Mouse (Mus musculus) Patski (cell line): ENCODE measurements around the gene Evc2. TPM values are rescaled to one million over a fixed set of nuclear protein-coding genes. Genes with fewer than 3 reads are reported as not detected.
A peak's percentile ranks its signal among the peaks of the same experiment; 100 is the strongest.

Experiments used
- ATAC-seq: fragments of 100-300 bp; one replicate; pipeline ENCODE4 v1.8.0; 2021
- CTCF ChIA-PET: fragments of 350-600 bp; sonication (Branson Sonifier 250); formaldehyde crosslinking; loops from one replicate; lab custom pipeline; 2022; ENCODE audit warnings: inconsistent platforms; lab: Charles Lee
- POLR2A ChIA-PET: fragments of 350-600 bp; sonication (Branson Sonifier 250); formaldehyde crosslinking; loops from one replicate; lab custom pipeline; 2022; ENCODE audit warnings: antibody characterized with exemption, inconsistent platforms; lab: Charles Lee
- DNase-seq: peaks from one replicate; pipeline ENCODE4 v3.0.0-alpha.2; 2011; ENCODE audit warnings: low read depth, low spot score
- H3K27me3 ChIP-seq: fragments of 371-371 bp; one replicate; pipeline ENCODE4 v1.5.1; 2021
- CTCF ChIP-seq: fragments of 100-300 bp; IDR thresholded peaks from one replicate; pipeline ENCODE4 v1.5.1; 2021
- in situ Hi-C: fragments of 300-500 bp; cut with MboI; formaldehyde crosslinking; loops from 3 replicates; pipeline ENCODE4 v1.11.1; 2018; ENCODE audit warnings: low pct_unique_long_range_greater_than_20kb, mixed read lengths
- polyA plus RNA-seq: library from polyadenylated mRNA; unstranded; gene quantifications from one replicate; pipeline ENCODE4 v1.2.3, GENCODE M21; 2021

Evc2 gene
- polyA plus RNA-seq, 1 experiment from 2014 or later: 72.5 TPM

DNA sequence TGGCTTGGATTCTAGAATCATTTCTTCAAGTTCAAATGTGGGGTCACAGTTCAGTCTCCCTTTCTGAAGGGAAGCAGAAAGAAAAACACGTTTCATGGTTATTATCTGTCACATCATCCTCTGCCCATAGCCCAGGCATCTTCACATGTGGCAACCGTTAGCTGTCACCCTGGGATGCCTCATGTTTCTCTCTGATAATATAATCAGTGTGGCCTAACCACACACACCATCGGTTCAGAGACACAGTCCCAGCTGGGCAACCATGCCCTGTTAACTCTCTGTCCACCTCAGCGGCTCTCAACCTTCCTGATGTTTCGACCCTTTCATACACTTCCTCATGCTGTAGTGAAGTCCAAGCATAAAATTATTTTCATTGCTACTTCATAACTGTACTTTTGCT is 118.9 kb downstream of the Evc2 start:
- CTCF ChIA-PET: no interaction called here
- no peak for TF ChIP-seq CTCF
- DNase-seq: no peak
- peaks cover 3% of the 10 kb centered on the region for H3K27me3 ChIP-seq
- in situ Hi-C loops: no loop called here
- ATAC-seq: no peak
- POLR2A ChIA-PET: no interaction called here

DNA sequence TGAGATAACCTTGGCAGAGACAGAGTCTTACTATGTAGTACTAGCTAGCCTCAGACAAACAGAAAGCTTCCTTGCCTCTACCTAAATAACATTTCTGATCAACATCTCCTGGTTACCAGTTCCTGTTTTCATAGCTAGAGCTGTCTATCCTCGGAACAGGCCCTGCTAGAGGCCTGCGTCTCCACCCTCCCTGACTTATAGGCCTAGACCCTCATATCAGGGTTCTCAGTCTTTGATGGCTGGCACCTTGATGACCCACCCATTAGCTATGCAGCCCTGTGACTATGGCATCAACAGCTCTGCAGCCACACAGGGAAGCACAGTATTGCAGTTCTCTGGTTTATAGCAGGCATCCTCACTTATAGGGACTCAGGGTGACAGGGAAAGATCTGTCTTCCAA is 119.5 kb downstream of the Evc2 start:
- DNase-seq (no peak), ATAC-seq (no peak)
- peaks cover 3% of the 10 kb centered on the region for H3K27me3 ChIP-seq
- ChIA-PET CTCF (no interaction called here), POLR2A (no interaction called here)
- in situ Hi-C loops: no loop called here
- TF ChIP-seq CTCF: no peak

DNA sequence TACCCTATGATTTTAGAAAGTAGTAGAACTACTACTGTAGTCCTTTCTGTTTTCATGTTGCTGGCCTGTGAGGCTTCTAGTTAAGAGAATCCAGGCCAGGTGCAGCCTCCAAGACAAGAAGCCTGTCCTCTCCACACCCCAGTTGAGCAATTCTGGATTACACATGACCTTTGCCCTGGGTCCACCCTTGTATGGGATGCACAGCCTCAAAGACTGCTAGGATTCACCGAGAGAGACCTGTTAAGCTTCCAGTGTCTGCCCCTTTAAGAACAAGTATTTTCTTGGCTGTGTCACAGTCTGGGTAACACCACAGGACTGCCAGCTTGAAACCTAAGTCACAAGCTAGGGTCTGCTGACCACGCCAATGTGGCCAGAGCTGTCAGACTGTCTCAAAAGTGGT is 119.9 kb downstream of the Evc2 start:
- peaks cover 2% of the 10 kb centered on the region for H3K27me3 ChIP-seq
- ATAC-seq: no peak
- ChIA-PET CTCF (no interaction called here), POLR2A (no interaction called here)
- TF ChIP-seq CTCF: no peak
- no peak for DNase-seq
- in situ Hi-C loops: no loop called here

DNA sequence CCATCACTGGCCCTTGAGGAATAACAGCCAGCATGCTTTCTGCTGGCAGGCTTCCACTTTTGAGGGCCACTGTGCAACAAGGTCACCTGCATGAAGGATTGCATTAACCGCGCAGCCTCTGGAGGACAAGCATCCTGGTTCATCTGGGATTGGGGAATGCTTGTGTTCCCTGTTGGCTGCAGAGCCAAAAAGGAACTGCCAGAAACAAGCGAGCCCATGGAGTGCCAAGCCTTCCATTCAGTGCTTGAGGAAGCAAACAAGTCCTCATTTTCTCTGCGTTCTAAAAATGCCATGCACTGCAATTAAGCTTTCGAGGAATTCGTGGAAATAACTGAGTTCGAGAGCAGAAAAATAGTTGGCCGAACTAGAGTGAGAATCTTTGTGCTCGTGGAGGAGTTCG is 127.2 kb downstream of the Evc2 start:
- DNase-seq: no peak
- no peak for TF ChIP-seq CTCF
- in situ Hi-C loops: no loop called here
- ChIA-PET POLR2A (no interaction called here), CTCF (no interaction called here)
- no peak for ATAC-seq
- H3K27me3 ChIP-seq: no peaks in the 10 kb centered on the region

DNA sequence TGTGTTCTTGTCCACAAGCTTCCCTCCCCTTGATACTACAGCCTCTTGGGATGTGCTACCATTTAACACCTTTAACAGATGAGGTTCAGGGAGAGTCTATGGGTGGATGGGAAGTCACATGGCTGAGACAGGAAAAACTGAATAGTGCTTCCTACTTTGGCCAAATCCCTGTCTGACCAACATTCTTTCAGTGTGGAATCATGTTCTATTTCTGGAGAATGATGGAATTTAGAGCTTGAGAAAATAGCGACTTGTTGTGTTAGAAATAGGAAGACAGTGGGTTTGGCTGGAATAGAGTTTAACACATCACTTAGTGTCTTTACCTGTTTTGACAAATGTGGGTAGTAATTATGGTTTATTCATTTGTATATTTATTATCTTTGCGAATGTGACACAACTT is 129.3 kb downstream of the Evc2 start:
- TF ChIP-seq CTCF: no peak
- ATAC-seq (no peak), DNase-seq (peak; percentile 7)
- in situ Hi-C loops: no loop called here
- no peaks in the 10 kb centered on the region for H3K27me3 ChIP-seq
- CTCF ChIA-PET: interaction anchor here (1.5 kb wide), 1 partner anchor 25 kb away, joined by 4 read pairs; no protein-coding TSS in a partner anchor
- POLR2A ChIA-PET: no interaction called here

DNA sequence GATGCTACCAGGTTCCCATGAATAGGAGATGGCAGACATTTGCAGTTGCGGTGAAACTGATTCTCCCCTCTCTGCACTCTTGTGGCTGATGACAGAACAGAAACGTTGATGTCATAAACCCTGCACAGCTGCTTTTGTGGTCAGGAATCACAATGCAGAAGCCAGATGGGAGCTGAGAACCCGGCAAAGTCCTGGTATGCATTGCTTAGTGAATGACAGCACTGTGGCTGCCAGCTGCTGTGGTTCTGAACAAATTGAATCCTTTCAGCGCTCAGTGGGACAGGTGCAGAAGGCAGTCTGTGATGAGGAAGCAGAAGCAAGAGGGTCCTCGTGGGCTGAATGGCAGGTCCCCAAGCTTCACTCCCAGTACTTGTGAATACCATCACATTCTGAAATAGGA is 130.7 kb downstream of the Evc2 start:
- in situ Hi-C loops: no loop called here
- ChIA-PET CTCF (no interaction called here), POLR2A (no interaction called here)
- no peak for ATAC-seq
- H3K27me3 ChIP-seq: peaks cover 3% of the 10 kb centered on the region
- no peak for DNase-seq
- TF ChIP-seq CTCF: no peak

DNA sequence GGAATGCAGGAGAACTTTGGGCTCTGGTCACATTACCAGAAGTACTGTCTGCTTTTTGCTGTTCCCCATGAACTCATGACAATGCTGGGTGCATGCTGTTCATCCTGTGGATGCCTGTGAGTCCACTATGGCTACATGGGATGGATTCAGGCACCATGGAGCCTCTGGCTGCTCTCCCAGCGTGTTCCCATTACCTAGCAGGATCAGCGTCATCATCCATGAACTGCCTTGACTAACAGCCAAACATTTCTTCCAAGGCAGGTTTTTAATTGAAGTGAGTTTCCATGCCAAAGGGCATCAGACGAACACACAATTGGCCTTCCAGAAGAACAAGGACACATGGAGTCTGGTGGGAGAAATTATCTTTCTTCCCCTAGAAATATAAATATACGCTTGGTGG is 133.3 kb downstream of the Evc2 start:
- TF ChIP-seq CTCF: no peak
- in situ Hi-C loops: no loop called here
- POLR2A ChIA-PET: no interaction called here
- H3K27me3 ChIP-seq: peaks cover 8% of the 10 kb centered on the region
- CTCF ChIA-PET: no interaction called here
- no peak for ATAC-seq
- DNase-seq: no peak

DNA sequence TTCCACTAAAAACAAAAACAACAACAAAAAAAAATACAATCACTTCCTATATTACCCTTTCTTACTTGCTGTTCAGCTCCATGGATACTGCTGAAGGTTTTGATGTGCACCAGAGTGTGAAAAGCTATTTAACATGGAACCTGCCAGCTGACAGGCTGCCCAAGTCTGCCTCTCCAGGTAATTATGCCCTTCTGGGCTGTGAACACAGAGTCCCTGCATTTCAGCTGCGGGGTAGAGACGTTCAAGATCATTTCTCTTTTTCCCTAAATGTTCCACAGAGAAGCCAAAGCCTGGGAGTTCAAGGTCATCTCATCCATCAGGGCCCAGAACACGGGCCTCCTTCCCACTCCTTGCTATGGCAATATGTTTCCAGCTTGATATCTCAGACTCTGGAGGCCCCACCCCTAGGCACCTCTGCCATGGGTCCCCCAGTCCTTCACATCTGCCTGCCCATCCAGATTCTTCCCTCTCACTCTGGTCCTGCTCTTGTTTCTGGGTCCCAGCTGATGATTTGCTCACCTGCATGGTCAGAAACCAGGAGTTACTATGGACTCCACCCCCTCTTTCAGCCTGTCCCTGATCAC is 133.8 kb downstream of the Evc2 start:
- ChIA-PET CTCF (no interaction called here), POLR2A (no interaction called here)
- DNase-seq (no peak), ATAC-seq (no peak)
- in situ Hi-C loops: no loop called here
- peaks cover 8% of the 10 kb centered on the region for H3K27me3 ChIP-seq
- no peak for TF ChIP-seq CTCF

Other genes starting within 250 kb of the Evc2 start
- 0.51 TPM for gene Crmp1, start 96.6 kb upstream of the Evc2 start, polyA plus RNA-seq
- 146 TPM for gene Evc, start 1.6 kb upstream of the Evc2 start, polyA plus RNA-seq